Mouse (Mus musculus) kidney, postnatal 0 days (tissue): Measurements from ENCODE around the gene Gm13697. TPM values are rescaled to one million over a fixed set of nuclear protein-coding genes. Genes with fewer than 3 reads are reported as not detected.

Experiments
- ATAC-seq: fragments of 200-750 bp; cut with Nextera tagmentation; replicated peaks from 2 replicates; pipeline ENCODE4 v1.8.0; 2017; ENCODE audit warnings: low read depth, moderate number of reproducible peaks, moderate TSS enrichment, moderate library complexity; ENCODE audit not compliant: low FRiP score
- DNase-seq: peaks from one replicate; pipeline ENCODE4 v3.0.0-alpha.2; 2016; ENCODE audit warnings: low spot score
- H3K27ac ChIP-seq: fragments of 300-500 bp; sonication (generic); 2 replicates; pipeline ENCODE4 v1.5.1; 2014; ENCODE audit warnings: mild to moderate bottlenecking
- H3K27me3 ChIP-seq: fragments of 300-500 bp; sonication (generic); 2 replicates; pipeline ENCODE4 v1.6.1; 2014; ENCODE audit warnings: low read length, mixed read lengths; ENCODE audit not compliant: insufficient read depth
- H3K36me3 ChIP-seq: fragments of 300-500 bp; sonication (generic); 2 replicates; pipeline ENCODE4 v1.6.1; 2014; ENCODE audit warnings: low read length, mixed read lengths; ENCODE audit not compliant: insufficient read depth
- H3K4me1 ChIP-seq: fragments of 300-500 bp; sonication (generic); replicated peaks from 2 replicates; pipeline ENCODE4 v1.6.1; 2014; ENCODE audit warnings: antibody characterized with exemption, low read length, mixed read lengths; ENCODE audit not compliant: insufficient read depth
- H3K4me2 ChIP-seq: fragments of 300-500 bp; sonication (generic); 2 replicates; pipeline ENCODE4 v1.6.1; 2014; ENCODE audit warnings: mild to moderate bottlenecking, low read length, moderate library complexity, mixed read lengths
- H3K4me3 ChIP-seq: fragments of 300-500 bp; sonication (generic); replicated peaks from 2 replicates; pipeline ENCODE4 v1.5.1; 2014; ENCODE audit warnings: low read depth, low read length
- H3K9ac ChIP-seq: fragments of 300-500 bp; sonication (generic); 2 replicates; pipeline ENCODE4 v1.6.1; 2014; ENCODE audit warnings: low read depth, low read length
- H3K9me3 ChIP-seq: fragments of 300-500 bp; sonication (generic); replicated peaks from 2 replicates; pipeline ENCODE4 v1.6.1; 2016; ENCODE audit warnings: low read length, inconsistent platforms, mixed read lengths
- CTCF ChIP-seq: IDR thresholded peaks from 2 replicates; pipeline ENCODE4 v1.5.1; 2016; ENCODE audit warnings: antibody characterized with exemption, low read depth, mild to moderate bottlenecking, moderate library complexity
- WGBS: fragments of 180-500 bp; shearing (Covaris S2); extraction: QIAGEN DNeasy Blood & Tissue Kit; methylation state at CpG from one replicate; pipeline ENCODE4 v1.1.7; 2014; 5-methylcytosine and 5-hydroxymethylcytosine counted together
- polyA plus RNA-seq: library from polyadenylated mRNA; unstranded; fragments of >200 nt; fragmentation: Nextera tagmentation; extraction: Ambion mirVana; gene quantifications from 2 replicates; pipeline ENCODE4 v1.2.1, GENCODE M21; 2015

Gm13697 gene
- polyA plus RNA-seq, 1 experiment from 2014 or later = not detected

GRCm38 (mm10) chr2:84032505-84032904 lies 48.0 kb downstream of the Gm13697 start:
- ATAC-seq (no peak), DNase-seq (no peak)
- Histone ChIP-seq H3K36me3 (no peaks in the 10 kb centered on the region), H3K9ac (no peak overlapping the region), H3K4me3 (no peak overlapping the region), H3K9me3 (no peaks in the 10 kb centered on the region), H3K27ac (no peak overlapping the region), H3K4me2 (no peak overlapping the region), H3K27me3 (no peaks in the 10 kb centered on the region), H3K4me1 (no peaks in the 10 kb centered on the region)
- TF ChIP-seq CTCF = no peak
- WGBS = 97% methylated on average over 2 of the region's 2 CpGs

- Histone ChIP-seq H3K4me2 (no peak overlapping the region), H3K9ac (no peak overlapping the region), H3K27me3 (no peaks in the 10 kb centered on the region), H3K9me3 (no peaks in the 10 kb centered on the region), H3K36me3 (no peaks in the 10 kb centered on the region), H3K4me3 (no peak overlapping the region), H3K27ac (no peak overlapping the region), H3K4me1 (no peaks in the 10 kb centered on the region)
- no peak for TF ChIP-seq CTCF
- ATAC-seq (no peak), DNase-seq (no peak)
- 86% methylated on average over 4 of the region's 4 CpGs for WGBS
These were observed 51.5 kb downstream of the Gm13697 start for GRCm38 (mm10) chr2:84035997-84036396.

Other genes starting within 250 kb of the Gm13697 start
- 2.5 and 2.7 TPM in 2 replicates for gene Fam171b, start 172.1 kb upstream of the Gm13697 start, polyA plus RNA-seq
- not detected in 2 replicates for gene Zswim2, start 43.5 kb upstream of the Gm13697 start, polyA plus RNA-seq
- gene Gm13698, start 29.1 kb upstream of the Gm13697 start, polyA plus RNA-seq = not detected in 2 replicates
- gene Gm13693, start 23.2 kb upstream of the Gm13697 start, polyA plus RNA-seq = not detected in 2 replicates
- not detected in 2 replicates for gene Gm13695, start 17.4 kb upstream of the Gm13697 start, polyA plus RNA-seq
- not detected in 2 replicates for gene Gm13696, start 11.6 kb upstream of the Gm13697 start, polyA plus RNA-seq
- gene Gm13694, start 5.8 kb upstream of the Gm13697 start, polyA plus RNA-seq = not detected in 2 replicates
- not detected in 2 replicates for gene Gm13691, start 5.8 kb downstream of the Gm13697 start, polyA plus RNA-seq